Comparison of ENCODE assay signal across 13 mouse cellular contexts in genomic region chr11:115133800-115134199, GRCm38 (mm10). TPM values are rescaled to one million over a fixed set of nuclear protein-coding genes. Genes with fewer than 3 reads are reported as not detected.
DNase-seq lines count a peak whose midpoint lies in the region; ATAC-seq and TF ChIP-seq lines count a peak whose summit lies in the region.
"Had no signal": no experiment of that assay in that cellular context is flagged by ENCODE, and none has a peak within 500 bp of the region (broad histone marks: within the 10 kb centered on the region; RNA-seq: fewer than 3 reads in every experiment).

Gene Cd300lf (minus strand): TSS chr11:115133992.

- H3K9ac ChIP-seq in stomach, embryonic 16.5 days (ENCODE audit: low read length), result no peak within 1 kb of the TSS
- H3K9ac ChIP-seq in stomach, postnatal 0 days (ENCODE audit: low read length), result no peak within 1 kb of the TSS
- H3K9ac ChIP-seq in lung, postnatal 0 days (replicated peaks; ENCODE audit: low read depth), result no peak within 1 kb of the TSS
- no peak within 1 kb of the TSS for H3K9ac ChIP-seq in hindbrain, embryonic 13.5 days
- H3K9ac ChIP-seq: neural tube, embryonic 12.5 days had no signal

- H3K27me3 ChIP-seq in stomach, embryonic 16.5 days (ENCODE audit: control insufficient read depth, insufficient read depth, low read length), result no peaks in the 10 kb centered on the region
- no peaks in the 10 kb centered on the region for H3K27me3 ChIP-seq in stomach, postnatal 0 days (ENCODE audit: control insufficient read depth, insufficient read depth, low read length)
- H3K27me3 ChIP-seq in lung, postnatal 0 days (replicated peaks; ENCODE audit: insufficient read depth, low read length), result no peaks in the 10 kb centered on the region
- 0 out of 2 replicates have a peak, but pooled peaks cover 4% of the 10 kb centered on the region for H3K27me3 ChIP-seq in hindbrain, embryonic 13.5 days
- H3K27me3 ChIP-seq: neural tube, embryonic 12.5 days had no signal

- DNase-seq in stomach, postnatal 0 days (ENCODE audit: low spot score), result no peak
- DNase-seq in lung, postnatal 0 days (ENCODE audit: low spot score), result peak; percentile 52
- peak; percentile 71 to 73 for DNase-seq in spleen, postnatal 36 days (ENCODE audit: low spot score in 2 of 2)
- no peak for DNase-seq in cerebellum, postnatal 25 days
- DNase-seq in gastrocnemius, adult 18-20 months (ENCODE audit: low spot score), result no peak
- DNase-seq: kidney, adult 18-20 months; layer of hippocampus, postnatal 36 days had no signal

- 0 out of 2 replicates have a peak within 1 kb of the TSS, but pooled peaks have one; percentile 7 for H3K4me3 ChIP-seq in stomach, embryonic 16.5 days (replicated peaks; ENCODE audit: low read length)
- no peak within 1 kb of the TSS for H3K4me3 ChIP-seq in stomach, postnatal 0 days (ENCODE audit: low read depth, low read length)
- no peak within 1 kb of the TSS; the same call in 1 of the 2 replicates for H3K4me3 ChIP-seq in lung, postnatal 0 days (ENCODE audit: low read depth, low read length)
- no peak within 1 kb of the TSS for H3K4me3 ChIP-seq in hindbrain, embryonic 13.5 days
- H3K4me3 ChIP-seq: neural tube, embryonic 12.5 days had no signal

- no peak for ATAC-seq in stomach, embryonic 16.5 days (ENCODE audit: insufficient read depth, low FRiP score)
- ATAC-seq in stomach, postnatal 0 days (ENCODE audit: low FRiP score, low TSS enrichment), result no peak
- ATAC-seq in common myeloid progenitor, adult 5-6 weeks (replicated peaks; ENCODE audit: low read depth, poor library complexity, severe bottlenecking), result peak; percentile 99
- ATAC-seq in lung, postnatal 0 days, result peak; percentile 49; the same call in 1 of the 2 replicates
- ATAC-seq in hindbrain, embryonic 13.5 days (ENCODE audit: low FRiP score), result no peak
- ATAC-seq: forebrain, embryonic 14.5 days had no signal

- no peaks in the 10 kb centered on the region for H3K9me3 ChIP-seq in stomach, embryonic 16.5 days (replicated peaks; ENCODE audit: control insufficient read depth, low read length)
- no peaks in the 10 kb centered on the region for H3K9me3 ChIP-seq in stomach, postnatal 0 days (ENCODE audit: control insufficient read depth, low read length)
- no peaks in the 10 kb centered on the region for H3K9me3 ChIP-seq in lung, postnatal 0 days (ENCODE audit: low read length)
- no peaks in the 10 kb centered on the region for H3K9me3 ChIP-seq in hindbrain, embryonic 13.5 days
- H3K9me3 ChIP-seq: neural tube, embryonic 12.5 days had no signal

- WGBS in stomach, embryonic 16.5 days, result 67% methylated on average over 8 of the region's 8 CpGs
- WGBS in stomach, postnatal 0 days, result 71% methylated on average over 8 of the region's 8 CpGs
- WGBS in lung, postnatal 0 days, result 73% methylated on average over 8 of the region's 8 CpGs
- 86% methylated on average over 8 of the region's 8 CpGs for WGBS in hindbrain, embryonic 13.5 days

- H3K36me3 ChIP-seq in stomach, embryonic 16.5 days (ENCODE audit: control insufficient read depth, insufficient read depth, low read length), result no peaks in the 10 kb centered on the region
- no peaks in the 10 kb centered on the region for H3K36me3 ChIP-seq in stomach, postnatal 0 days (ENCODE audit: control insufficient read depth, insufficient read depth, low read length)
- H3K36me3 ChIP-seq in lung, postnatal 0 days (ENCODE audit: insufficient read depth, low read length), result no peaks in the 10 kb centered on the region
- no peaks in the 10 kb centered on the region for H3K36me3 ChIP-seq in hindbrain, embryonic 13.5 days
- H3K36me3 ChIP-seq: neural tube, embryonic 12.5 days had no signal

- H3K27ac ChIP-seq in stomach, embryonic 16.5 days (ENCODE audit: low read length), result no peak within 1 kb of the TSS
- no peak within 1 kb of the TSS for H3K27ac ChIP-seq in stomach, postnatal 0 days (replicated peaks)
- 0 out of 2 replicates have a peak within 1 kb of the TSS, but pooled peaks have one; percentile 38 for H3K27ac ChIP-seq in lung, postnatal 0 days (ENCODE audit: low read length)
- H3K27ac ChIP-seq in hindbrain, embryonic 13.5 days, result no peak within 1 kb of the TSS
- H3K27ac ChIP-seq: neural tube, embryonic 12.5 days had no signal

- no peak for TF ChIP-seq EP300 in stomach, postnatal 0 days (optimal IDR thresholded peaks at IDR 0.05)
- no peak for TF ChIP-seq EP300 in lung, postnatal 0 days (IDR thresholded peaks at IDR 0.05)

- no peaks in the 10 kb centered on the region for H3K4me1 ChIP-seq in stomach, embryonic 16.5 days (ENCODE audit: control insufficient read depth, insufficient read depth, low read length)
- H3K4me1 ChIP-seq in stomach, postnatal 0 days (replicated peaks; ENCODE audit: control insufficient read depth, insufficient read depth), result no peaks in the 10 kb centered on the region
- H3K4me1 ChIP-seq in lung, postnatal 0 days (ENCODE audit: insufficient read depth, low read depth, low read length), result no peaks in the 10 kb centered on the region
- no peaks in the 10 kb centered on the region for H3K4me1 ChIP-seq in hindbrain, embryonic 13.5 days (replicated peaks)
- H3K4me1 ChIP-seq: neural tube, embryonic 12.5 days had no signal

- H3K4me2 ChIP-seq in stomach, embryonic 16.5 days (ENCODE audit: low read depth, low read length), result no peak within 1 kb of the TSS
- H3K4me2 ChIP-seq in stomach, postnatal 0 days (replicated peaks; ENCODE audit: low read depth), result no peak within 1 kb of the TSS
- no peak within 1 kb of the TSS for H3K4me2 ChIP-seq in lung, postnatal 0 days (replicated peaks; ENCODE audit: low read depth, low read length)
- no peak within 1 kb of the TSS for H3K4me2 ChIP-seq in hindbrain, embryonic 13.5 days
- H3K4me2 ChIP-seq: heart, embryonic 11.5 days; neural tube, embryonic 12.5 days had no signal

- TF ChIP-seq CTCF in stomach, postnatal 0 days (IDR thresholded peaks at IDR 0.05; ENCODE audit: low read depth), result no peak
- TF ChIP-seq CTCF in lung, postnatal 0 days (IDR thresholded peaks at IDR 0.05), result no peak

RNA-seq across cellular contexts. Expression of gene Cd300lf, which starts in this region (rescaled TPM):
- 2.0 and 3.4 TPM in 2 replicates for polyA plus RNA-seq in stomach, embryonic 16.5 days (2015; fragmentation: Nextera tagmentation; extraction: Ambion mirVana)
- 0.36 and 0.47 TPM in 2 replicates for polyA plus RNA-seq in stomach, postnatal 0 days (2015; fragmentation: Nextera tagmentation; extraction: Ambion mirVana)
- not detected in 2 replicates for total RNA-seq in common myeloid progenitor, adult 5-6 weeks (2017)
- 12.7 and 13.1 TPM in 2 replicates for polyA plus RNA-seq in lung, postnatal 0 days (2015; fragmentation: Nextera tagmentation; extraction: Ambion mirVana)
- polyA plus RNA-seq in hindbrain, embryonic 13.5 days (2015; fragmentation: Nextera tagmentation; extraction: Ambion mirVana), result 0.12 and 0.27 TPM in 2 replicates
- total RNA-seq in gastrocnemius, adult 18-20 months (2021), result not detected
- polyA plus RNA-seq: forebrain, embryonic 14.5 days; neural tube, embryonic 12.5 days had no signal

Comparison
In these comparisons a context has a peak if more than half of its experiments do, and no peak if none do; other contexts are left out.
1. Peak in ATAC-seq in common myeloid progenitor, adult 5-6 weeks; RNA of the gene not detected or under 1 TPM.
2. DNase-seq: peak in lung, postnatal 0 days (single experiment) and spleen, postnatal 36 days (2 of 2); none in stomach, postnatal 0 days (single experiment), cerebellum, postnatal 25 days (0 of 2) and gastrocnemius, adult 18-20 months (single experiment).